Mouse (Mus musculus) T-cell, adult 2 months (primary cell): ENCODE measurements around the gene Prmt2.

Experiments
- DNase-seq: peaks from one replicate; pipeline ENCODE4 v3.0.0; 2022; ENCODE audit warnings: low spot score

The Prmt2 gene

DNA sequence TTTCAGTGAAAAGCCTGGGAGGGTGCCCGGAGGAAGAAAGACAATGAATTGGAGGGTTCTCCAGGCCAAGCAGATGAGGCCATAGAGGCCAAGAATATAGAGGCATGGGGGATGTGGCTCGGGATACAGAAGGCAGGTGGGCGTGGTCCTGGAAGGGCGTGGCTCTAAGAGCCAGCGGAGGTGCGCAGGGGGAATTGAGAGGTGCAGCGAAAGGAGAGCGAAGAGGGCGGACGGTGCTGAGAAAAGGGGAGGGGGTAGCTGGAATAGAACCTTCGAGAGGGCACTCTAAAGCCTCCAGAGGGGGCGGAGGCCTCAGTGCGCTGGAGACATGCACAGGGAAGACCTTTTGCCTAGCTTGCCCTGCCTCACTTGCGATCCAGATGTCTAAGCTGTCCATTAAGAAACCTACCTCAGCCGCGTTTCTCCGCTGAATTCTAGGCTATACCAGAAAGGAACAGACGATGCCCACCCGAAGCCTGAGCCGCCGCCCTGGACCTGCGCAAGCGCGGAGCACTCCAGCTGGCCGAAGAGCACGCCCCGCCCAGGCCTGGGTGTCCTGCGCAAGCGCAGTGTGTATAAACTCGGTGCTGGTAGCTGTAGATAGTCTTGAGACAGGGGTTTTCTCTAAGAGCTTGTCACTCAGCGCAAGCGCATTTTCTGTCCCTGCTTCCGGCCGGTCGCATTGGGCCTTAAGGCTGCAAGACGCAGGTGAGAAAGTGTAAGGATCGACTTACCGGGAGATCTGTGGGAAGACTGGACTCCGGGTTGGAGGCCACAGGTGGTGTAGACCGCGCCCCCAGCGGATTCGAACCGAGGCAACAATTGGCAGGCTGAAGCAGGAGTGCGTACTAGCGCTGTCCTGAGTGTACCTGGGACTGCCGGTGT is at the start of gene Prmt2:
Gene Prmt2, minus strand, starts transcription at position 525 of the 885 bp plus-strand sequence.
- peak; percentile 89 for DNase-seq

GRCm38 (mm10) chr10:76278541-76279097 is 41.0 kb upstream of the Prmt2 start:
- no peak for DNase-seq

GRCm38 (mm10) chr10:76275256-76275655 is 37.6 kb upstream of the Prmt2 start:
- DNase-seq, result no peak

- DNase-seq, result peak; percentile 69
Measured at GRCm38 (mm10) chr10:76271238-76271637, 33.6 kb upstream of the Prmt2 start.

GRCm38 (mm10) chr10:76262431-76262830 is 24.8 kb upstream of the Prmt2 start:
- no peak for DNase-seq

GRCm38 (mm10) chr10:76261447-76261846 is 23.8 kb upstream of the Prmt2 start:
- DNase-seq, result no peak

- no peak for DNase-seq
Measured at GRCm38 (mm10) chr10:76260358-76261059, 22.8 kb upstream of the Prmt2 start.

- no peak for DNase-seq
Measured at GRCm38 (mm10) chr10:76259566-76260232, 22.0 kb upstream of the Prmt2 start.

DNA sequence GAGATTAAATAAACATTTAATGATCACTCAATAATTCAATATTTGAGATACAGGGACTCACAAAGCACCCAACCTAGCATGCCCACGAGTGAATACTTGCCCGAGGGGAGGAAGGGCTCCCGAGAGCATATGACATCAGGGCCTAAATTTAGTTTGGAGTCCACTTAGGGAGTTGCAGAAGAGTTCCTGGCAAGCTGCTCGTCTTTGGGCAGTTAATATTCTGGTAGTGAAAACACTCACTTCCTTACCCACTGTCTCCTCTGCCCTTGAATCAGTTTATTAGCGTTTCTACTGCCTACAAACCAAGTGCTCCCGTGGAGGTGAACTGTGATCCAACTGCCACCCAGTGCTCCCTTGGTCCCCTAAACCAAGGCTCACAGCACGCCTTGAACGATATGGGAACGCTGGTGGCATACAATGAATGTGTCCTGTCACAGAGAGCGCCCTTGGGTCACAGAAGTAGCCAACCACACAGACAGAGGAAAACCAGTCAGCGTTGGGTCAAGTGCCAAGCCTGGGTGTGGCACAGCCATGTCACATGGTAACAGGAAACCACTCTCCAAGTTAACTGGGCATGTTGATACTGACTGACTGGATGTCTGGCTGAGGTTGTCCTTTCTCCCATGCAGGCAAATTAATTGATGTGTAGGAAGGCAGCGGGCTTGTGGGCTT is 20.2 kb upstream of the Prmt2 start:
- DNase-seq, result no peak

GRCm38 (mm10) chr10:76257231-76257630 is 19.6 kb upstream of the Prmt2 start:
- DNase-seq, result peak; percentile 43

- DNase-seq, result no peak
Measured at GRCm38 (mm10) chr10:76255617-76256016, 18.0 kb upstream of the Prmt2 start.

GRCm38 (mm10) chr10:76253536-76253935 is 15.9 kb upstream of the Prmt2 start, which contains the start of gene S100b:
Gene S100b (plus strand): TSS chr10:76253853.
- DNase-seq, result no peak

GRCm38 (mm10) chr10:76253079-76253478 is 15.4 kb upstream of the Prmt2 start:
- DNase-seq, result no peak

GRCm38 (mm10) chr10:76250870-76251269 is 13.2 kb upstream of the Prmt2 start:
- no peak for DNase-seq

DNA sequence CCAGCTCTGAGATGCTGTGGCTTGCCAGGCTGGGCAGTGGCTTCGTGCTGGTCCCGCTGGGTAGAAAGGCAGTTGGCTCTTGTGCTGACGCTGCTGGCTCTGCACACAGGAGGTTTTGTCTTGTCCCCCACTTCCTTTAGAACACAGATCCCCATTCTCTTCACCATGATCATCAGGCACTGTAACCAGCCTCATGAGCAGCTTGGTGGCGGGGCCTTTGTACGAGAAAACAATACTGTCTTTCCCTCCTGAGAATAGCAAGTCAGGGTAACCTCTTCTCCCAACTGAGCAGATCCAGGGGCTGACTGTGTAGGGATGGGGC is 10.9 kb upstream of the Prmt2 start:
- DNase-seq, result no peak

- no peak for DNase-seq
Measured at GRCm38 (mm10) chr10:76247960-76248646, 10.4 kb upstream of the Prmt2 start.

DNA sequence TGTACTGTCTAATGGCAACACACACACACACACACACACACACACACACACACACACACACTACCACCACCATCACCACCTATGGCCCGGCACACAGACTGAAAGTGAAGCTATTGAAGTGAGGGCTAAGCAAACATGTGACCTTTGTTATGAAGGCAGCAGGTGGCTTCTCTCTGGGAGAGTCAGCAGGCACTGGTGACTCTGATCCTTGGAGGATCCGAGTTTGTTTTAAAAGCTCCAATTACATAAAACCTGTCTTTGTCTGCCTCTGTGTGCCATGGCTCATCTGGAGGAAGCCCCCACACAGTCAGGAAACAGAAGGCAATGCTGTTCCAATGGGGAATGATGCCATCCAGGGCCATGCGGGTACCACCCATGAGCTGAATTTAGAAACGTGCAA is 8.9 kb upstream of the Prmt2 start:
- DNase-seq, result no peak

GRCm38 (mm10) chr10:76245106-76245505 is 7.4 kb upstream of the Prmt2 start:
- no peak for DNase-seq

DNA sequence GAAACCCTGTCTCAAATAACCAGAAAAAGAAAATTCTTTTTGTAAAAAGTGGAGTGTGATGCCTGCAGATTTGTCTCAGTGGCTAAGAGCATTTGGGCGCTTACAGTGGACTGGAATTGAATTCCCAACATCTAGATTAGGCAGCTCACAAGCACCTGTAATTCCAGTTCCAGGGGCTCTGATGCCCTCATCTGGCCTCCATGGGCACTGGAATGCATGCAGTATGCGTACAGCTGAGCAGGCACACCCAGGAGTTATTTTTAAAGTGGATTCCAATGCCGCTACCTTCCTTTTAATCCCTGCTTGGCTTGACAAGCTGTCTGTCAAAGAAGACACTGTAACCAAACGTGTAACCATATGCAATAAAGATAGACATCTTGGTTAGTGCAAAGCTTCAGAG is 1.7 kb upstream of the Prmt2 start:
- DNase-seq, result no peak

- DNase-seq, result no peak
Measured at GRCm38 (mm10) chr10:76229627-76230026, 8.0 kb downstream of the Prmt2 start.

DNA sequence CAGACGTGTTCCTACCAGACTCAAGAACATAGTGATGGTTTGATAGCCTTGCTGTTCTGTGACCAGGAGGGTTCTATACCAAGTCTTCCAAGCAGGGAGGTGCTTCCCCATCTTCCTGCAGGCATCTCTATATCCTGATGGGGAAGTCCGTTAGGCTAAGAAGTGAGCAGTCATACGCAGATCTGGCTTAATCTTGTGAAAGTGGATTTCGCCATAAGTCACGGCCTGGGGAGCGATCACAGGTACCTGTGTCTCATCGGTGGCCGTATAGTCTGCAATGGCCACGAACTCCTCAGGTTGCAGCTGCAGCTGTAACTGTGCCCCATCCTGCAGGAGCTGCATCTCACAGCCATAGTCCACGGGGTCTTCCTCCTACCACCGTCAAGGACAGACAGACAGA is 11.7 kb downstream of the Prmt2 start:
- no peak for DNase-seq
